Mouse (Mus musculus) midbrain, postnatal 0 days (tissue): ENCODE results near the gene Ap1b1. TPM values are rescaled to one million over a fixed set of nuclear protein-coding genes. Genes with fewer than 3 reads are reported as not detected.
A peak's percentile ranks its signal among the peaks of the same experiment; 100 is the strongest.

Source experiments
- ATAC-seq: fragments of 200-750 bp; cut with Nextera tagmentation; 2 replicates; pipeline ENCODE4 v1.8.0; 2017; ENCODE audit warnings: moderate number of reproducible peaks, mild to moderate bottlenecking, moderate TSS enrichment, moderate library complexity; ENCODE audit not compliant: low FRiP score
- DNase-seq: peaks from one replicate; pipeline ENCODE4 v3.0.0-alpha.2; 2015; ENCODE audit warnings: low spot score
- H3K27ac ChIP-seq: fragments of 300-500 bp; sonication (generic); 2 replicates; pipeline ENCODE4 v1.5.1; 2014; ENCODE audit warnings: low read depth, mild to moderate bottlenecking, low read length, mixed read lengths
- H3K27me3 ChIP-seq: fragments of 300-500 bp; sonication (generic); 2 replicates; pipeline ENCODE4 v1.6.1; 2014; ENCODE audit warnings: low read length, control low read depth, mixed read lengths; ENCODE audit not compliant: insufficient read depth
- H3K36me3 ChIP-seq: fragments of 300-500 bp; sonication (generic); 2 replicates; pipeline ENCODE4 v1.6.1; 2014; ENCODE audit warnings: low read length, control low read depth, mixed read lengths; ENCODE audit not compliant: insufficient read depth
- H3K4me1 ChIP-seq: fragments of 300-500 bp; sonication (generic); 2 replicates; pipeline ENCODE4 v1.6.1; 2014; ENCODE audit warnings: mild to moderate bottlenecking, control low read depth, antibody characterized with exemption, low read length, mixed read lengths; ENCODE audit not compliant: insufficient read depth
- H3K4me2 ChIP-seq: fragments of 300-500 bp; sonication (generic); 2 replicates; pipeline ENCODE4 v1.6.1; 2014; ENCODE audit warnings: low read depth, mild to moderate bottlenecking, low read length, mixed read lengths; ENCODE audit not compliant: poor library complexity, severe bottlenecking
- H3K4me3 ChIP-seq: fragments of 300-500 bp; sonication (generic); 2 replicates; pipeline ENCODE4 v1.5.1; 2014; ENCODE audit warnings: low read depth, mild to moderate bottlenecking, low read length, moderate library complexity
- H3K9ac ChIP-seq: fragments of 300-500 bp; sonication (generic); replicated peaks from 2 replicates; pipeline ENCODE4 v1.6.1; 2014; ENCODE audit warnings: mild to moderate bottlenecking, low read length, moderate library complexity, mixed read lengths; ENCODE audit not compliant: poor library complexity, severe bottlenecking
- H3K9me3 ChIP-seq: fragments of 300-500 bp; sonication (generic); 2 replicates; pipeline ENCODE4 v1.6.1; 2016; ENCODE audit warnings: low read length, control low read depth
- CTCF ChIP-seq: IDR thresholded peaks from 2 replicates; pipeline ENCODE4 v1.5.1; 2016; ENCODE audit warnings: antibody characterized with exemption, mild to moderate bottlenecking
- WGBS: fragments of 180-500 bp; shearing (Covaris S2); extraction: QIAGEN DNeasy Blood & Tissue Kit; methylation state at CpG from one replicate; pipeline ENCODE4 v1.1.7; 2014; 5-methylcytosine and 5-hydroxymethylcytosine counted together
- polyA plus RNA-seq: library from polyadenylated mRNA; unstranded; fragments of >200 nt; fragmentation: Nextera tagmentation; extraction: Ambion mirVana; gene quantifications from 2 replicates; pipeline ENCODE4 v1.2.1, GENCODE M21; 2015
- total RNA-seq: library from RNA; depleted of rRNA; stranded (reverse); fragments of >200 nt; gene quantifications from 2 replicates; pipeline ENCODE4 v1.2.3, GENCODE M21; 2014

Gene Ap1b1
- total and polyA plus RNA-seq, 2 experiments from 2014 or later: 94.8 to 122 TPM

GRCm38 (mm10) chr11:4967549-4967948 lies 19.1 kb upstream of the Ap1b1 start:
- TF ChIP-seq CTCF: no peak
- DNase-seq: no peak
- no peak overlapping the region for H3K4me3 ChIP-seq
- H3K9ac ChIP-seq: no peak overlapping the region
- H3K4me1 ChIP-seq: no peaks in the 10 kb centered on the region
- no peaks in the 10 kb centered on the region for H3K36me3 ChIP-seq
- ATAC-seq: no peak
- no peaks in the 10 kb centered on the region for H3K27me3 ChIP-seq
- 43% methylated on average over 2 of the region's 2 CpGs for WGBS
- no peaks in the 10 kb centered on the region for H3K9me3 ChIP-seq
- no peak overlapping the region for H3K27ac ChIP-seq
- H3K4me2 ChIP-seq: no peak overlapping the region

GRCm38 (mm10) chr11:4968376-4968775 lies 18.2 kb upstream of the Ap1b1 start:
- Histone ChIP-seq H3K27me3 (no peaks in the 10 kb centered on the region), H3K36me3 (no peaks in the 10 kb centered on the region), H3K4me1 (no peaks in the 10 kb centered on the region), H3K9ac (peak overlapping the region; percentile 33; the same call in 1 of the 2 replicates), H3K4me3 (no peak overlapping the region), H3K4me2 (no peak overlapping the region), H3K9me3 (no peaks in the 10 kb centered on the region), H3K27ac (no peak overlapping the region)
- ATAC-seq (no peak), DNase-seq (no peak)
- WGBS: 68% methylated on average over 10 of the region's 10 CpGs
- TF ChIP-seq CTCF: no peak

GRCm38 (mm10) chr11:4972967-4973870 lies 13.4 kb upstream of the Ap1b1 start:
- peak; percentile 89 for TF ChIP-seq CTCF
- Histone ChIP-seq H3K4me1 (no peaks in the 10 kb centered on the region), H3K4me2 (no peak overlapping the region), H3K9me3 (no peaks in the 10 kb centered on the region), H3K27me3 (no peaks in the 10 kb centered on the region), H3K4me3 (no peak overlapping the region), H3K9ac (no peak overlapping the region), H3K27ac (no peak overlapping the region), H3K36me3 (no peaks in the 10 kb centered on the region)
- ATAC-seq: peak; percentile 22; the same call in 1 of the 2 replicates
- WGBS: 56% methylated on average over 13 of the region's 13 CpGs
- DNase-seq: peak; percentile 81

GRCm38 (mm10) chr11:4973871-4974256 lies 12.8 kb upstream of the Ap1b1 start:
- H3K4me1 ChIP-seq: no peaks in the 10 kb centered on the region
- H3K27ac ChIP-seq: no peak overlapping the region
- DNase-seq (no peak), ATAC-seq (no peak)
- no peaks in the 10 kb centered on the region for H3K36me3 ChIP-seq
- H3K4me2 ChIP-seq: no peak overlapping the region
- 85% methylated on average over 2 of the region's 2 CpGs for WGBS
- H3K27me3 ChIP-seq: no peaks in the 10 kb centered on the region
- no peak overlapping the region for H3K4me3 ChIP-seq
- TF ChIP-seq CTCF: no peak
- no peak overlapping the region for H3K9ac ChIP-seq
- H3K9me3 ChIP-seq: no peaks in the 10 kb centered on the region

- no peak overlapping the region for H3K27ac ChIP-seq
- no peak overlapping the region for H3K9ac ChIP-seq
- H3K4me1 ChIP-seq: no peaks in the 10 kb centered on the region
- H3K9me3 ChIP-seq: no peaks in the 10 kb centered on the region
- H3K4me2 ChIP-seq: no peak overlapping the region
- TF ChIP-seq CTCF: no peak
- no peaks in the 10 kb centered on the region for H3K36me3 ChIP-seq
- no peak overlapping the region for H3K4me3 ChIP-seq
- no peaks in the 10 kb centered on the region for H3K27me3 ChIP-seq
- 85% methylated on average over 11 of the region's 11 CpGs for WGBS
- ATAC-seq (no peak), DNase-seq (no peak)
Measured at GRCm38 (mm10) chr11:4974376-4975122, 12.1 kb upstream of the Ap1b1 start.

GRCm38 (mm10) chr11:4975623-4976022 lies 11.0 kb upstream of the Ap1b1 start:
- Histone ChIP-seq H3K9me3 (no peaks in the 10 kb centered on the region), H3K4me3 (no peak overlapping the region), H3K4me1 (no peaks in the 10 kb centered on the region), H3K9ac (no peak overlapping the region), H3K27me3 (no peaks in the 10 kb centered on the region), H3K36me3 (no peaks in the 10 kb centered on the region), H3K27ac (no peak overlapping the region), H3K4me2 (0 out of 2 replicates have a peak overlapping the region, but pooled peaks have one; percentile 6)
- WGBS: 9% methylated on average over 14 of the region's 14 CpGs
- peak; percentile 79 for TF ChIP-seq CTCF
- DNase-seq: peak; percentile 74
- no peak for ATAC-seq
